Mouse (Mus musculus) limb, embryonic 15.5 days (tissue): Measurements from ENCODE around the gene Bcl2l12. TPM values are rescaled to one million over a fixed set of nuclear protein-coding genes. Genes with fewer than 3 reads are reported as not detected.

Source experiments
- ATAC-seq: fragments of 200-750 bp; cut with Nextera tagmentation; 2 replicates; pipeline ENCODE4 v1.8.0; 2017; ENCODE audit warnings: low read depth, moderate TSS enrichment; ENCODE audit not compliant: insufficient number of reproducible peaks, low FRiP score, low TSS enrichment
- H3K27ac ChIP-seq: fragments of 300-500 bp; sonication (generic); 2 replicates; pipeline ENCODE4 v1.5.1; 2015; ENCODE audit warnings: moderate library complexity, mild to moderate bottlenecking, inconsistent platforms
- H3K27me3 ChIP-seq: fragments of 300-500 bp; sonication (generic); 2 replicates; pipeline ENCODE4 v1.6.1; 2015; ENCODE audit warnings: inconsistent platforms
- H3K36me3 ChIP-seq: fragments of 300-500 bp; sonication (generic); 2 replicates; pipeline ENCODE4 v1.6.1; 2015; ENCODE audit warnings: inconsistent platforms
- H3K4me1 ChIP-seq: fragments of 300-500 bp; sonication (generic); 2 replicates; pipeline ENCODE4 v1.6.1; 2015; ENCODE audit warnings: inconsistent platforms
- H3K4me2 ChIP-seq: fragments of 300-500 bp; sonication (generic); 2 replicates; pipeline ENCODE4 v1.6.1; 2015; ENCODE audit warnings: mild to moderate bottlenecking, inconsistent platforms
- H3K4me3 ChIP-seq: fragments of 300-500 bp; sonication (generic); 2 replicates; pipeline ENCODE4 v1.5.1; 2015; ENCODE audit warnings: mild to moderate bottlenecking, inconsistent platforms
- H3K9ac ChIP-seq: fragments of 300-500 bp; sonication (generic); 2 replicates; pipeline ENCODE4 v1.6.1; 2015; ENCODE audit warnings: inconsistent platforms
- H3K9me3 ChIP-seq: fragments of 300-500 bp; sonication (generic); 2 replicates; pipeline ENCODE4 v1.6.1; 2016; ENCODE audit warnings: inconsistent platforms
- WGBS: fragments of 180-500 bp; shearing (Covaris S2); methylation state at CpG from one replicate; pipeline ENCODE4 v1.1.7; 2015; 5-methylcytosine and 5-hydroxymethylcytosine counted together
- polyA plus RNA-seq: library from polyadenylated mRNA; unstranded; fragments of >200 nt; fragmentation: Nextera tagmentation; extraction: Ambion mirVana; gene quantifications from 2 replicates; pipeline ENCODE4 v1.2.1, GENCODE M21; 2015

Gene Bcl2l12
- polyA plus RNA-seq, 1 experiment from 2014 or later: 59.4 TPM

DNA sequence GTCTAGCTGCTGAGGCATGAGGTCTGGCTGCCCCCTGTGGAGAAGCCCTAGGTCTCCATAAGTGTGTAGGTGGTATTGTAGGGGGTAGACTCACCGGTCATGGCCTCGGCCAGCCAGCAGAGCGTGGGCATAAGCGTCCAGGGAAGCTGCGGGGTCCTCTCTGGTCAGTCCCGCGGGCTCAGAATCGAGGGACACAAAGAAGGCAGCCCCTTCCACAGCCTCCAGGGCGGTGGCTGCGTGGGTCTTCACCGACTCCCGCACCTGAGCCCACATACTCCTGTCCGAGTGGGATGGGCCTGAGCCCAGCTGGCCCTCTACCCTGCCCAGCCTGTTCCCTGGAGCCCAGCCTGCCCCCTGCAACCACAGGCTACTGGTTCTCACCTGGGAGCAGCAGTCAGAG is 33.5 kb downstream of the Bcl2l12 start:
- H3K27me3 ChIP-seq: no peaks in the 10 kb centered on the region
- H3K27ac ChIP-seq: no peak overlapping the region
- H3K4me1 ChIP-seq: peaks cover 4% of the 10 kb centered on the region; the same call in 1 of the 2 replicates
- ATAC-seq: no peak
- no peak overlapping the region for H3K4me2 ChIP-seq
- no peak overlapping the region for H3K9ac ChIP-seq
- no peak overlapping the region for H3K4me3 ChIP-seq
- 91% methylated on average over 13 of the region's 13 CpGs for WGBS
- H3K9me3 ChIP-seq: no peaks in the 10 kb centered on the region
- H3K36me3 ChIP-seq: peaks cover 62% of the 10 kb centered on the region

DNA sequence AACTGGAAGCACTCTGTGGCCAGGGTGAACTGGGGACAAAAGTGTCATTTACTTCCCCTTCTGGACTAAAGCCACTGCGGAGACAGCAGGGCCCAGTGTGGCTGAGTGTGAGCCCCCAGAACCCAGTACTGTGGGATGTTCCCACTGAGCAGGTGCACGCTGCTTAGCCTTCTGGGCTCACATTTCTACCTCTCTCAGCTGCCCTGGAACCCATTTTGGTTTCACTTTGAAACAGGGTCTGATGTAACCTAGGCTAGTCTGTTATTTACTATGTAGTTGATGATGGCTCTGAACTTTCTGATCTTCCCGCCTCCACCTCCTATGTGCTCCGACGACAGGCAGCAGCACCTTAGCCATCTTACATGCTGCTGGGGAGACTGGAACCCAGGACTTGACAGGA is 35.7 kb downstream of the Bcl2l12 start:
- Histone ChIP-seq H3K4me3 (no peak overlapping the region), H3K4me2 (no peak overlapping the region), H3K9ac (no peak overlapping the region), H3K27ac (no peak overlapping the region), H3K36me3 (peaks cover 70% of the 10 kb centered on the region), H3K4me1 (no peaks in the 10 kb centered on the region), H3K9me3 (no peaks in the 10 kb centered on the region), H3K27me3 (no peaks in the 10 kb centered on the region)
- no peak for ATAC-seq
- 92% methylated on average over 5 of the region's 5 CpGs for WGBS

DNA sequence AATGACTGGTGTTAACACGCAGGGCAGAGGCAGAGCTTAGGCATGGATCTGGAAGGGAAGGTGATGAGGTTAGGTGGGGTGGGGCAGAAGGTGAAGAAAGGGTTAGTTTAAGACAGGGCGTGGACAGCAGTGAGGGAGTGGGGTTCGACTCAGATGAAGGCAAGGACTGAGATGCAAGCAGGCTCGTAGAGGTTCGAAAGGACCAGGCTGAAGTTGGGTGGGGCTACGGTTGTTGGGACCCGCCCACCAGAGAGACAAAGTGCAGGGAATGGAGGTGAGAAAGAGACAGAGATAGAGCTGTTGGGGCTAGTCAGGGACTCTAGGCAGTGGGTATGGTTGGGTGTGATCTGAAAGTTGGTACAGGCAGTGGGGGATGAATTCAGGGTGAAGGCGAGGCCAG is 36.2 kb downstream of the Bcl2l12 start:
- no peak for ATAC-seq
- WGBS: 61% methylated on average over 8 of the region's 8 CpGs
- peaks cover 67% of the 10 kb centered on the region for H3K36me3 ChIP-seq

GRCm38 (mm10) chr7:44960512-44960910 is 38.0 kb downstream of the Bcl2l12 start:
- WGBS: 87% methylated on average over 13 of the region's 13 CpGs
- H3K4me3 ChIP-seq: no peak overlapping the region
- H3K27me3 ChIP-seq: no peaks in the 10 kb centered on the region
- no peak for ATAC-seq
- 0 out of 2 replicates have a peak, but pooled peaks cover 3% of the 10 kb centered on the region for H3K4me1 ChIP-seq
- no peak overlapping the region for H3K4me2 ChIP-seq
- no peak overlapping the region for H3K9ac ChIP-seq
- H3K36me3 ChIP-seq: peaks cover 53% of the 10 kb centered on the region
- H3K9me3 ChIP-seq: no peaks in the 10 kb centered on the region
- H3K27ac ChIP-seq: no peak overlapping the region

More for the DNA sequence above, 36.2 kb downstream of the Bcl2l12 start:
- Histone ChIP-seq H3K4me3 (no peak overlapping the region), H3K9ac (no peak overlapping the region), H3K9me3 (no peaks in the 10 kb centered on the region), H3K4me2 (no peak overlapping the region), H3K27ac (no peak overlapping the region), H3K4me1 (0 out of 2 replicates have a peak, but pooled peaks cover 3% of the 10 kb centered on the region), H3K27me3 (no peaks in the 10 kb centered on the region)

DNA sequence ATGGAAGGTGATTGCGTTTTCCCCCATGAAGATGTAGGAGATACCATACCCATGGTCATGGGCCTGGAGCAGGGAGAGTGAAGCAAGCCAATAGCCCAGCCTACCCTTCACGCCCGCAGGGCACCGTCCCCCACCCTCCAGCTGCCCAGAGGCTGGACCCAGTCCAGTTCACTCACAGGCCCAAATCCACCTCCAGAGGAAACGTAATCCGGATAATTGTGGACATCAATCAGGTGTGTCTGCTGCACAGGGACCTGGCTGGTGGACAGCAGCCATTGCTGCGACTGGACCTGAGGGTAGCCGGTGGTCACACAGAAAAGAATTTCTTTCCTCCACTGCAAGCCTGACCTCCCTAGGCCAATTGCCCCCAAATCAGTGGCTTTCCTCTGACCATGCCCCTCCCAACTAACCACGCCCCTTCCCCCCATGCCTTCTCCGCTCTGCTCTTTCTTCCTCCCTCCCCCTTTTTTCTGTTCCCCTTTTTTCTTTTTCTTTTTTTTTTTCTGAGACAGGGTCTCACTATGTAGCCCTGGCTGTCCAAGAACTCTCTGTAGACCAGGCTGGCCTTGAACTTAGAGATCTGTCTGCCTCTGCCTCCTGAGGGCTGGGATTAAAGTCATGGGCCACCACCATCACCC is 38.5 kb downstream of the Bcl2l12 start:
- no peak for ATAC-seq
- H3K4me1 ChIP-seq: 0 out of 2 replicates have a peak, but pooled peaks cover 3% of the 10 kb centered on the region
- peaks cover 47% of the 10 kb centered on the region for H3K36me3 ChIP-seq
- no peak overlapping the region for H3K4me3 ChIP-seq
- no peaks in the 10 kb centered on the region for H3K9me3 ChIP-seq
- no peaks in the 10 kb centered on the region for H3K27me3 ChIP-seq
- no peak overlapping the region for H3K27ac ChIP-seq
- H3K9ac ChIP-seq: no peak overlapping the region
- H3K4me2 ChIP-seq: no peak overlapping the region
- 83% methylated on average over 10 of the region's 10 CpGs for WGBS

- 0 out of 2 replicates have a peak, but pooled peaks cover 3% of the 10 kb centered on the region for H3K4me1 ChIP-seq
- WGBS: 86% methylated on average over 8 of the region's 8 CpGs
- H3K27ac ChIP-seq: no peak overlapping the region
- no peak overlapping the region for H3K4me2 ChIP-seq
- no peaks in the 10 kb centered on the region for H3K9me3 ChIP-seq
- peaks cover 44% of the 10 kb centered on the region for H3K36me3 ChIP-seq
- ATAC-seq: no peak
- H3K4me3 ChIP-seq: no peak overlapping the region
- H3K27me3 ChIP-seq: no peaks in the 10 kb centered on the region
- H3K9ac ChIP-seq: no peak overlapping the region
These were observed 39.2 kb downstream of the Bcl2l12 start for GRCm38 (mm10) chr7:44959281-44959680.

DNA sequence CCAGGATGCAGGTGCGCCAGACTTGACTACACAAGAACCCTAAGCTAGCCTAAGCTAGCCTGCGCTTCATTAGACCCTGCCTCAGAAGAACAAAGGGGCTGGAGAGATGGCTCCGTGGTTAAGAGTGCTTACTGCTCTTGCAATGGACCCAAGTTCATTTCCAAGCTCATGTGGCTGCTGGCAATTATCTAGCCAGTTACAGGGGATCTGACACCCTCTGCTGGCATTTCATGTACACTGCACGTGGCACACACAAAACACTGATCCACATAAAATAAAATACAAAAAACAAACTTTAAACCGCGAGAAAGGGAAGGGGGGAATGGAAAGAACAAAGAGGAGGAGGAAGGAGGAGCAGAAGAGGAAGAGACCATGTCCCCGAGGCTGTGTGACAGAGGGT is 40.3 kb downstream of the Bcl2l12 start:
- 54% methylated on average over 7 of the region's 7 CpGs for WGBS
- Histone ChIP-seq H3K27me3 (no peaks in the 10 kb centered on the region), H3K36me3 (peaks cover 36% of the 10 kb centered on the region)

DNA sequence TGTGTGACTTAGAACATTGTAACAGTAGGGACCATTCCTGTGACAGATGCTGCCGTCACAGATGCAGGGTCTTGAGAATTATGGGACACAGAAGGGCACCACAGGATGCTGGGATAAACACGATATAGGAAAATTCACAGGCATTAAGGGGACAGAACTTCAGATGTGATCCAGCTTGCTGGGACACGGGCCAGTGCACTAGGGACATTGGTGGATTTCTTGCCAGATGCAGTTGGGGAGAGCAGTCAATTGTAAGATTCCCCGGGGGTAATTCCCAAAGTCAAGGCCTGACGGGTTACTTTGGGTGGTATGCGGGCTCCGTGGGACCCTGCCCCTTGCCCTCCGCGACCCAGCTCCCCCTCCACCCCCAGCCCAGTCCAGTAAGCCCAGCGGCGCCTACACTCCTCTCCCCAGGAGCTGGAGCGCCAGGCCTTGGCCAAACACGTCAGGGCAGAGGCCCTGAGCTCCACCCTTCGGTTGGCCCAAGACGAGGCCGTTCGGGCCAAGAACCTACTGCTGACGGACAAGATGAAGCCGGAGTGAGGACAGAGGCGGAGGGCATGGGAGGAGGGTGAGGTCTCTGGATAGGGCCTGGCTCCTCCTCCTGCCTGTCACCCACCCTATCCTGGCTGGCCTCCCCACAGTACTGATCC is 41.2 kb downstream of the Bcl2l12 start:
- Histone ChIP-seq H3K36me3 (peaks cover 31% of the 10 kb centered on the region), H3K9ac (no peak overlapping the region), H3K4me1 (peaks cover 11% of the 10 kb centered on the region), H3K4me3 (no peak overlapping the region), H3K9me3 (no peaks in the 10 kb centered on the region), H3K4me2 (no peak overlapping the region), H3K27me3 (no peaks in the 10 kb centered on the region), H3K27ac (no peak overlapping the region)
- 69% methylated on average over 20 of the region's 20 CpGs for WGBS
- no peak for ATAC-seq

More for the DNA sequence above, 40.3 kb downstream of the Bcl2l12 start:
- Histone ChIP-seq H3K27ac (no peak overlapping the region), H3K4me3 (no peak overlapping the region), H3K9me3 (no peaks in the 10 kb centered on the region), H3K4me1 (peaks cover 3% of the 10 kb centered on the region; the same call in 1 of the 2 replicates), H3K4me2 (no peak overlapping the region), H3K9ac (no peak overlapping the region)
- no peak for ATAC-seq

GRCm38 (mm10) chr7:44956266-44956665 is 42.2 kb downstream of the Bcl2l12 start:
- peaks cover 20% of the 10 kb centered on the region for H3K36me3 ChIP-seq
- peaks cover 20% of the 10 kb centered on the region for H3K4me1 ChIP-seq
- no peak overlapping the region for H3K4me2 ChIP-seq
- H3K9ac ChIP-seq: no peak overlapping the region
- no peak overlapping the region for H3K4me3 ChIP-seq
- no peak overlapping the region for H3K27ac ChIP-seq
- ATAC-seq: no peak
- no peaks in the 10 kb centered on the region for H3K9me3 ChIP-seq
- WGBS: 57% methylated on average over 6 of the region's 6 CpGs
- peaks cover 7% of the 10 kb centered on the region for H3K27me3 ChIP-seq

DNA sequence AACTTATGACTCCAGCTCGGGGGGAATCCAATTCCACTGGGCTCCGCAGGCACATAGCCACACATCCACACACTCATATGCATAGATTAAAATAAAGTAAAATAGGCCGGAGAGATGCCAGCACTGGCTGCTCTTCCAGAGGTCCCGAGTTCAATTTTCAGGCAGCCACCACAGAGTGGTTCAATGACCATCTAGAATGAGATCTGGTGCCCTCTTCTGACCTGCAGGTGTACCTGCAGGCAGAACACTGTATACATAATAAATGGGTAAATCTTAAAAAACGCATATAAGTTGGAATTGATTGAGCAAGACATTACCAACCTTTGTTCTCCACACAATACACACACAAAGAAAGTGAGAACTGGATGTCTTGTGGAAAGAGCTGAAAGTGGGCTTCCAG is 42.9 kb downstream of the Bcl2l12 start:
- Histone ChIP-seq H3K4me2 (no peak overlapping the region), H3K9me3 (no peaks in the 10 kb centered on the region), H3K9ac (no peak overlapping the region), H3K4me3 (no peak overlapping the region), H3K36me3 (peaks cover 14% of the 10 kb centered on the region), H3K27ac (no peak overlapping the region), H3K27me3 (peaks cover 13% of the 10 kb centered on the region), H3K4me1 (peaks cover 21% of the 10 kb centered on the region)
- no peak for ATAC-seq
- WGBS: 57% methylated on average over 5 of the region's 5 CpGs

DNA sequence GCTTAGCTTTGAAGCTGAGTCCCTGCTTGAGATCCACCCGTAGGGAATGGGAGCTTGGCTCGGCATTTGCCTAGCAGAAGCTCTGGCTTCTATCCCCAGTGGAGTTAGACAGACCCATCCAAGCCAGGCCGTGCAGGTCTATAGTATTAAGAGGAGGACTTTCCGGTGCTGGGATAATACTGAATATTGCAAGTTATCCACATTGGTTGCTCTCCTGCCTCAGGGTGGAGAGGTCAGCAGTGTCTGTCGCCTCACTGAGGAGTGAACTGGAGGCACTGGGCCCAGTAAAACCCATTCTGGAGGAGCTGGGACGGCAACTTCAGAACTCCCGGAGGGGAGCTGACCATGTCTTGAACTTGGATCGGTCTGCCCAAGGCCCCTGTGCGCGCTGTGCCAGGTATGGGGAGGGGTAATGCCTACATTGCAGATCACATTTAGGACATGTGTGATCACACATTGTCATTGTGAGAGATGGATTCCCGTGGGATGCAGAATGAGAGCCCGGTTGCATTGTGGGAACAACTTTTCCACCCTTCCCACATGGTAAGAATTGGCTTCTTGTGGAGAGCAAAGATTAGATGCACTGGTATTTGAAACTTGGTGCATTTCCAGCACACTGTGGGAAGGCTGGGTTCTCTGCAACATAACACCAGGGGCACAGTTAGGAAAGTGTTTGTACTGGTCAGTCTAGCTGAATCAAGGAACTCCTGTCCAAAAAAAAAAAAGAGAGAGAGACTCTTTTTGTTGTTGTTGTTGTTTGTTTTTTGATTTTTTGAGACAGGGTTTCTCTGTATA is 44.2 kb downstream of the Bcl2l12 start:
- Histone ChIP-seq H3K4me3 (no peak overlapping the region), H3K27ac (no peak overlapping the region), H3K36me3 (peaks cover 3% of the 10 kb centered on the region), H3K4me1 (peaks cover 21% of the 10 kb centered on the region), H3K9me3 (no peaks in the 10 kb centered on the region), H3K27me3 (peaks cover 26% of the 10 kb centered on the region), H3K9ac (no peak overlapping the region), H3K4me2 (no peak overlapping the region)
- WGBS: 79% methylated on average over 12 of the region's 12 CpGs
- no peak for ATAC-seq

- H3K9ac ChIP-seq: no peak overlapping the region
- WGBS: 62% methylated on average over 13 of the region's 14 CpGs
- H3K4me1 ChIP-seq: peaks cover 21% of the 10 kb centered on the region
- no peaks in the 10 kb centered on the region for H3K36me3 ChIP-seq
- H3K4me2 ChIP-seq: no peak overlapping the region
- ATAC-seq: no peak
- H3K9me3 ChIP-seq: no peaks in the 10 kb centered on the region
- no peak overlapping the region for H3K27ac ChIP-seq
- peaks cover 29% of the 10 kb centered on the region for H3K27me3 ChIP-seq
- no peak overlapping the region for H3K4me3 ChIP-seq
These were observed 45.0 kb downstream of the Bcl2l12 start for GRCm38 (mm10) chr7:44953561-44953960.
